Mouse (Mus musculus) liver, embryonic 12.5 days (tissue): ENCODE data around the gene Sod1. TPM values are rescaled to one million over a fixed set of nuclear protein-coding genes. Genes with fewer than 3 reads are reported as not detected.
"Not testable (repeated sequence)": the region's sequence is repeated elsewhere in the genome, so short reads cannot be mapped to it uniquely, and the experiment has no call there.

Source experiments
- ATAC-seq: fragments of 200-750 bp; cut with Nextera tagmentation; 2 replicates; pipeline ENCODE4 v1.8.0; 2017; ENCODE audit warnings: moderate number of reproducible peaks, mild to moderate bottlenecking, moderate library complexity
- H3K27ac ChIP-seq: fragments of 300-500 bp; sonication (generic); 2 replicates; pipeline ENCODE4 v1.5.1; 2016; ENCODE audit warnings: mild to moderate bottlenecking
- H3K27me3 ChIP-seq: fragments of 300-500 bp; sonication (generic); replicated peaks from 2 replicates; pipeline ENCODE4 v1.6.1; 2016; ENCODE audit warnings: mild to moderate bottlenecking, moderate library complexity
- H3K36me3 ChIP-seq: fragments of 300-500 bp; sonication (generic); 2 replicates; pipeline ENCODE4 v1.6.1; 2016; ENCODE audit warnings: mild to moderate bottlenecking, moderate library complexity
- H3K4me1 ChIP-seq: fragments of 300-500 bp; sonication (generic); 2 replicates; pipeline ENCODE4 v1.6.1; 2016
- H3K4me2 ChIP-seq: fragments of 300-500 bp; sonication (generic); 2 replicates; pipeline ENCODE4 v1.6.1; 2016; ENCODE audit warnings: mild to moderate bottlenecking, moderate library complexity
- H3K4me3 ChIP-seq: fragments of 300-500 bp; sonication (generic); 2 replicates; pipeline ENCODE4 v1.5.1; 2016; ENCODE audit warnings: mild to moderate bottlenecking, moderate library complexity
- H3K9ac ChIP-seq: fragments of 300-500 bp; sonication (generic); 2 replicates; pipeline ENCODE4 v1.6.1; 2016; ENCODE audit warnings: mild to moderate bottlenecking, moderate library complexity
- H3K9me3 ChIP-seq: fragments of 300-500 bp; sonication (generic); replicated peaks from 2 replicates; pipeline ENCODE4 v1.6.1; 2016; ENCODE audit warnings: mild to moderate bottlenecking, moderate library complexity
- WGBS: fragments of 180-500 bp; shearing (Covaris S2); methylation state at CpG from one replicate; pipeline ENCODE4 v1.1.7; 2016; ENCODE audit not compliant: insufficient replicate concordance; 5-methylcytosine and 5-hydroxymethylcytosine counted together
- polyA plus RNA-seq: library from polyadenylated mRNA; unstranded; fragments of >200 nt; fragmentation: Nextera tagmentation; extraction: Ambion mirVana; gene quantifications from 2 replicates; pipeline ENCODE4 v1.2.1, GENCODE M21; 2016

The Sod1 gene
- polyA plus RNA-seq, 1 experiment from 2014 or later = 1,290 TPM

GRCm38 (mm10) chr16:90213477-90214339 lies 6.8 kb upstream of the Sod1 start:
- H3K27ac ChIP-seq = peak overlapping the region; percentile 88
- peak; percentile 96 for ATAC-seq
- H3K4me3 ChIP-seq = 0 out of 2 replicates have a peak overlapping the region, but pooled peaks have one; percentile 4
- H3K9ac ChIP-seq = 0 out of 2 replicates have a peak overlapping the region, but pooled peaks have one; percentile 43
- H3K9me3 ChIP-seq = no peaks in the 10 kb centered on the region
- no peaks in the 10 kb centered on the region for H3K36me3 ChIP-seq
- WGBS = 31% methylated on average over 12 of the region's 12 CpGs
- H3K4me2 ChIP-seq = peak overlapping the region; percentile 53
- H3K4me1 ChIP-seq = peaks cover 60% of the 10 kb centered on the region
- no peaks in the 10 kb centered on the region for H3K27me3 ChIP-seq

- Histone ChIP-seq H3K4me2 (no peak overlapping the region), H3K27me3 (no peaks in the 10 kb centered on the region), H3K4me3 (no peak overlapping the region), H3K4me1 (peaks cover 71% of the 10 kb centered on the region), H3K9ac (peak overlapping the region; percentile 12; the same call in 1 of the 2 replicates), H3K9me3 (no peaks in the 10 kb centered on the region), H3K36me3 (no peaks in the 10 kb centered on the region), H3K27ac (peak overlapping the region; percentile 88)
- ATAC-seq = no peak
- WGBS = 69% methylated on average over 11 of the region's 11 CpGs
Observed at GRCm38 (mm10) chr16:90214731-90215565, 5.6 kb upstream of the Sod1 start.

- not testable (repeated sequence) for H3K27me3 ChIP-seq, H3K4me2 ChIP-seq, H3K9ac ChIP-seq, H3K9me3 ChIP-seq, H3K4me3 ChIP-seq, H3K36me3 ChIP-seq, ATAC-seq
- WGBS = 83% methylated on average over 5 of the region's 5 CpGs
- Histone ChIP-seq H3K4me1 (peaks cover 72% of the 10 kb centered on the region), H3K27ac (0 out of 2 replicates have a peak overlapping the region, but pooled peaks have one; percentile 88)
Observed at GRCm38 (mm10) chr16:90215879-90216278, 4.7 kb upstream of the Sod1 start.

GRCm38 (mm10) chr16:90216414-90216813 lies 4.1 kb upstream of the Sod1 start:
- no peak overlapping the region for H3K27ac ChIP-seq
- no peak for ATAC-seq

GRCm38 (mm10) chr16:90217356-90217755 lies 3.2 kb upstream of the Sod1 start:
- 82% methylated on average over 3 of the region's 3 CpGs for WGBS
- H3K4me1 ChIP-seq = peaks cover 74% of the 10 kb centered on the region
- H3K9ac ChIP-seq = no peak overlapping the region

More at GRCm38 (mm10) chr16:90216414-90216813, 4.1 kb upstream of the Sod1 start:
- Histone ChIP-seq H3K4me2 (no peak overlapping the region), H3K36me3 (no peaks in the 10 kb centered on the region), H3K4me1 (peaks cover 72% of the 10 kb centered on the region), H3K9ac (no peak overlapping the region), H3K27me3 (no peaks in the 10 kb centered on the region), H3K9me3 (no peaks in the 10 kb centered on the region), H3K4me3 (no peak overlapping the region)
- WGBS = 96% methylated on average over 2 of the region's 2 CpGs

GRCm38 (mm10) chr16:90217926-90218325 lies 2.6 kb upstream of the Sod1 start:
- 34% methylated on average over 4 of the region's 4 CpGs for WGBS
- no peak overlapping the region for H3K4me2 ChIP-seq
- H3K9ac ChIP-seq = no peak overlapping the region
- peak overlapping the region; percentile 49 for H3K27ac ChIP-seq
- no peaks in the 10 kb centered on the region for H3K27me3 ChIP-seq
- H3K4me3 ChIP-seq = no peak overlapping the region
- H3K9me3 ChIP-seq = no peaks in the 10 kb centered on the region
- no peak for ATAC-seq
- peaks cover 75% of the 10 kb centered on the region for H3K4me1 ChIP-seq
- peaks cover 8% of the 10 kb centered on the region for H3K36me3 ChIP-seq

More at GRCm38 (mm10) chr16:90217356-90217755, 3.2 kb upstream of the Sod1 start:
- ATAC-seq = no peak
- H3K4me2 ChIP-seq = no peak overlapping the region
- no peaks in the 10 kb centered on the region for H3K27me3 ChIP-seq
- peaks cover 2% of the 10 kb centered on the region; the same call in 1 of the 2 replicates for H3K36me3 ChIP-seq
- no peaks in the 10 kb centered on the region for H3K9me3 ChIP-seq
- H3K27ac ChIP-seq = peak overlapping the region; percentile 54
- H3K4me3 ChIP-seq = no peak overlapping the region

GRCm38 (mm10) chr16:90219445-90219844 lies 1.1 kb upstream of the Sod1 start:
- peak overlapping the region; percentile 91; the same call in 1 of the 2 replicates for H3K4me3 ChIP-seq
- H3K4me1 ChIP-seq = peaks cover 75% of the 10 kb centered on the region
- H3K27me3 ChIP-seq, H3K27ac ChIP-seq, H3K9me3 ChIP-seq, ATAC-seq: not testable (repeated sequence)
- H3K36me3 ChIP-seq = peaks cover 23% of the 10 kb centered on the region
- H3K9ac ChIP-seq = 0 out of 2 replicates have a peak overlapping the region, but pooled peaks have one; percentile 96
- H3K4me2 ChIP-seq = peak overlapping the region; percentile 87
- 48% methylated on average over 4 of the region's 4 CpGs for WGBS

- Histone ChIP-seq H3K27ac (peak overlapping the region; percentile 96), H3K36me3 (peaks cover 38% of the 10 kb centered on the region), H3K9me3 (no peaks in the 10 kb centered on the region), H3K27me3 (no peaks in the 10 kb centered on the region), H3K4me1 (peaks cover 60% of the 10 kb centered on the region), H3K4me2 (peak overlapping the region; percentile 87), H3K4me3 (peak overlapping the region; percentile 91), H3K9ac (peak overlapping the region; percentile 96)
- WGBS = under 1% methylated on average over 49 of the region's 52 CpGs
- peak; percentile 82 for ATAC-seq
Observed at GRCm38 (mm10) chr16:90220892-90221431, 408 bp downstream of the Sod1 start.

- peak; percentile 2; the same call in 1 of the 2 replicates for ATAC-seq
- H3K27me3 ChIP-seq = no peaks in the 10 kb centered on the region
- WGBS = 2% methylated on average over 20 of the region's 20 CpGs
Observed at GRCm38 (mm10) chr16:90221441-90222070, 1.0 kb downstream of the Sod1 start.

GRCm38 (mm10) chr16:90229897-90230296 lies 9.3 kb downstream of the Sod1 start:
- H3K36me3 ChIP-seq = peaks cover 73% of the 10 kb centered on the region
- H3K9me3 ChIP-seq = no peaks in the 10 kb centered on the region
- H3K4me3 ChIP-seq = no peak overlapping the region
- no peak overlapping the region for H3K4me2 ChIP-seq
- H3K27me3 ChIP-seq = no peaks in the 10 kb centered on the region
- 87% methylated on average over 6 of the region's 6 CpGs for WGBS
- no peak overlapping the region for H3K9ac ChIP-seq
- H3K4me1 ChIP-seq = peaks cover 5% of the 10 kb centered on the region; the same call in 1 of the 2 replicates
- ATAC-seq = 0 out of 2 replicates have a peak, but pooled peaks have one; percentile 25
- no peak overlapping the region for H3K27ac ChIP-seq

More at GRCm38 (mm10) chr16:90221441-90222070, 1.0 kb downstream of the Sod1 start:
- Histone ChIP-seq H3K9me3 (no peaks in the 10 kb centered on the region), H3K4me3 (peak overlapping the region; percentile 91), H3K9ac (peak overlapping the region; percentile 96), H3K36me3 (peaks cover 44% of the 10 kb centered on the region), H3K4me1 (peaks cover 57% of the 10 kb centered on the region), H3K27ac (peak overlapping the region; percentile 96), H3K4me2 (peak overlapping the region; percentile 87)

- Histone ChIP-seq H3K27ac (no peak overlapping the region), H3K27me3 (no peaks in the 10 kb centered on the region), H3K9me3 (no peaks in the 10 kb centered on the region), H3K9ac (no peak overlapping the region), H3K4me3 (no peak overlapping the region), H3K4me2 (no peak overlapping the region), H3K36me3 (peaks cover 66% of the 10 kb centered on the region), H3K4me1 (peaks cover 10% of the 10 kb centered on the region; the same call in 1 of the 2 replicates)
- 85% methylated on average over 7 of the region's 7 CpGs for WGBS
- ATAC-seq = no peak
Observed at GRCm38 (mm10) chr16:90231302-90231701, 10.7 kb downstream of the Sod1 start.
